ENCODE assay signal across 8 mouse cellular contexts in the genomic region with DNA sequence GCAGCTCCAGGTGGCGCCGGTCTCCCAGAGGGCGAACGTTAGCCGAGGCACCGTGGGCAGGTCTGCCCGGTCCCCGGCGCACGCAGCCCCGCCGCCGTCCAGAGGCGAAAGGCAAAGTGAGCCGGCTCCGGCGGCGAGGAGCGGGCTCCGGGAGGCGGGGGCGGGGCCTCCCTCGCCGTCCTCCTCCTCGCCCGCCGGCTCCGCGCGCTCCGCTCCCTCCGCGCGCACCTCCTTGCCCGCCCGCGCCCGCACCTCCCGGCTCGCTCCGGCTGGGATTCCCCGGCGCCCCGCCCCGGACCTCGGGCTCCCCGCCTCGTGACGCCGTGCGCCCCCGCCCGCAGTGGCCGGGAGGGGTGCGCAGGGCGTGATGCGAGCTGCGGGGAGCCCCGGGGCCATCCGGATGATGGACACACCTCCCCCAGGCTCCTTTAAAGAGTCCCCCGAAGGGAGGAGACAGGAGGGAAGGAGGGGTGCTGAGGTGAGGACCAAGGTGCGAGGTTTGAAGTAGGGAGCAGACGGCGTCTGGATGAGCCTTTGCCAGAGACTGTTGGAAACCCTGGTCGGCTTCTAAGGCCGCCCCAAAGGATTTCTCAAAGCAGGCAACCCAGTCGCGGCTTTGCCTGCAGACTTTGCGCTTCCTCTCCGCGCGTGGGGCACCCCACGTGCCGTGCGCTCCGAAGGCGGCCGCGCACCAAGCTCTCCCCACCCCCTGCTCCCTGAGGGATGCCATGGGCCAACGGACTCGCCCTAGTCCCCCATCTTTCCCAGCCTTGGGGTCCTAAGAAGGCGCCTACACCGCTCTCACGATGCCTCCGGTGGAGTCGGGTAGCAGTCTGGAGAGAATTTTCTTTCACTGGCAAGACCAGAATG. TPM values are rescaled to one million over a fixed set of nuclear protein-coding genes. Genes with fewer than 3 reads are reported as not detected.
DNase-seq lines count a peak whose midpoint lies in the region; ATAC-seq lines count a peak whose summit lies in the region.

Kcng3 (minus strand) TSS at position 113 of the 870 bp plus-strand sequence.

- H3K4me3 ChIP-seq in hindbrain, embryonic 13.5 days = peak within 1 kb of the TSS; percentile 58
- H3K4me3 ChIP-seq in midbrain, embryonic 12.5 days = peak within 1 kb of the TSS; percentile 56

- peak within 1 kb of the TSS; percentile 76 for H3K9ac ChIP-seq in hindbrain, embryonic 13.5 days
- peak within 1 kb of the TSS; percentile 53 for H3K9ac ChIP-seq in midbrain, embryonic 12.5 days (replicated peaks)

- DNase-seq in cerebellum, postnatal 14 days = peak; percentile 11 to 15
- DNase-seq in ZHBTc4 (ENCODE audit: low read depth, low spot score) = peak; percentile 42
- peak; percentile 7 for DNase-seq in left cerebral cortex, postnatal 4 days
- peak; percentile 58 for DNase-seq in splenic B cell, adult 2 months (ENCODE audit: low read depth, low spot score)

- H3K27ac ChIP-seq in hindbrain, embryonic 13.5 days = 0 out of 2 replicates have a peak within 1 kb of the TSS, but pooled peaks have one; percentile 44
- no peak within 1 kb of the TSS for H3K27ac ChIP-seq in midbrain, embryonic 12.5 days (replicated peaks)

- peaks cover 32% of the 10 kb centered on the region for H3K4me1 ChIP-seq in hindbrain, embryonic 13.5 days (replicated peaks)
- H3K4me1 ChIP-seq in midbrain, embryonic 12.5 days = peaks cover 25% of the 10 kb centered on the region

- WGBS in hindbrain, embryonic 13.5 days = under 1% methylated on average over 70 of the region's 86 CpGs
- under 1% methylated on average over 62 of the region's 86 CpGs for WGBS in midbrain, embryonic 12.5 days

- no peaks in the 10 kb centered on the region for H3K36me3 ChIP-seq in hindbrain, embryonic 13.5 days
- H3K36me3 ChIP-seq in midbrain, embryonic 12.5 days = no peaks in the 10 kb centered on the region
- H3K36me3 ChIP-seq in splenic B cell, adult 2 months (ENCODE audit: control insufficient read depth, insufficient read depth, low read length, poor library complexity, severe bottlenecking) = no peaks in the 10 kb centered on the region

- peaks cover 73% of the 10 kb centered on the region for H3K27me3 ChIP-seq in hindbrain, embryonic 13.5 days
- peaks cover 82% of the 10 kb centered on the region for H3K27me3 ChIP-seq in midbrain, embryonic 12.5 days
- H3K27me3 ChIP-seq in splenic B cell, adult 2 months (ENCODE audit: control insufficient read depth, insufficient read depth, low read length, poor library complexity, severe bottlenecking) = no peaks in the 10 kb centered on the region

- intact Hi-C loops in left cerebral cortex, postnatal 4 days (cut with DNase I) = loop anchor here (5.0 to 10.0 kb wide), 3 partner anchors 75 to 357 kb away; partner anchors contain the start of gene Mta3

- H3K9me3 ChIP-seq in hindbrain, embryonic 13.5 days = no peaks in the 10 kb centered on the region
- H3K9me3 ChIP-seq in midbrain, embryonic 12.5 days = no peaks in the 10 kb centered on the region

- no peak for ATAC-seq in cerebellum, adult (ENCODE audit: insufficient number of reproducible peaks, low FRiP score, low TSS enrichment)
- ATAC-seq in erythroid progenitor cell, adult 5-6 weeks (replicated peaks; ENCODE audit: low FRiP score, poor library complexity, severe bottlenecking) = peak; percentile 26; the same call in 1 of the 2 replicates
- ATAC-seq in hindbrain, embryonic 13.5 days (ENCODE audit: low FRiP score) = peak; percentile 57
- peak; percentile 68 for ATAC-seq in midbrain, embryonic 12.5 days (ENCODE audit: low FRiP score, low read depth)

- peak within 1 kb of the TSS; percentile 86 for H3K4me2 ChIP-seq in hindbrain, embryonic 13.5 days
- H3K4me2 ChIP-seq in midbrain, embryonic 12.5 days (replicated peaks) = peak within 1 kb of the TSS; percentile 84

RNA-seq across cellular contexts. Expression of gene Kcng3, which starts in this region (rescaled TPM):
- total RNA-seq in erythroid progenitor cell, adult 5-6 weeks (2015; ENCODE audit: low replicate concordance) = not detected in 2 replicates
- not detected in 2 replicates for total RNA-seq in erythroid progenitor cell, adult 5-6 weeks (2017; ENCODE audit: low replicate concordance)
- 0.08 TPM in 1 of 2 replicates, not detected in the other for polyA plus RNA-seq in hindbrain, embryonic 13.5 days (2015; fragmentation: Nextera tagmentation; extraction: Ambion mirVana)
- total RNA-seq in left cerebral cortex, postnatal 4 days (2021) = 1 to 10 TPM; 4.0 to 4.9 TPM
- 0.14 TPM in 1 of 2 replicates, not detected in the other for polyA plus RNA-seq in midbrain, embryonic 12.5 days (2016; fragmentation: Nextera tagmentation; extraction: Ambion mirVana)

Comparison
In these comparisons a context has a peak if more than half of its experiments do, and no peak if none do; other contexts are left out.
1. RNA of gene Kcng3 (total RNA-seq): 4.0 to 4.9 TPM in left cerebral cortex, postnatal 4 days; not detected in erythroid progenitor cell, adult 5-6 weeks; every median in the first group is over 4 times any median in the second.
2. Peak in ATAC-seq in erythroid progenitor cell, adult 5-6 weeks; RNA of the gene not detected or under 1 TPM.
3. Peak in ATAC-seq, H3K4me3 ChIP-seq, H3K27ac ChIP-seq, H3K9ac ChIP-seq and H3K4me2 ChIP-seq in hindbrain, embryonic 13.5 days; RNA of the gene not detected or under 1 TPM.
4. Peak in ATAC-seq, H3K4me3 ChIP-seq, H3K9ac ChIP-seq and H3K4me2 ChIP-seq in midbrain, embryonic 12.5 days; RNA of the gene not detected or under 1 TPM.
5. DNase-seq: peak in every context shown above with its lines; median percentile 58 in splenic B cell, adult 2 months; 42 in ZHBTc4; 13 in cerebellum, postnatal 14 days; 7 in left cerebral cortex, postnatal 4 days.